Mouse (Mus musculus): ENCODE measurements around the gene Irgc1. TPM values are rescaled to one million over a fixed set of nuclear protein-coding genes. Genes with fewer than 3 reads are reported as not detected.
"Not testable (repeated sequence)": the region's sequence is repeated elsewhere in the genome, so short reads cannot be mapped to it uniquely, and the experiment has no call there.

The Irgc1 gene
- total RNA-seq (2021): under 1 TPM in 1 of 2 experiments, not detected in 1; 0.37 TPM
- long read RNA-seq, experiment 1: 0 reads
- long read RNA-seq, experiment 2: 0 reads

DNA sequence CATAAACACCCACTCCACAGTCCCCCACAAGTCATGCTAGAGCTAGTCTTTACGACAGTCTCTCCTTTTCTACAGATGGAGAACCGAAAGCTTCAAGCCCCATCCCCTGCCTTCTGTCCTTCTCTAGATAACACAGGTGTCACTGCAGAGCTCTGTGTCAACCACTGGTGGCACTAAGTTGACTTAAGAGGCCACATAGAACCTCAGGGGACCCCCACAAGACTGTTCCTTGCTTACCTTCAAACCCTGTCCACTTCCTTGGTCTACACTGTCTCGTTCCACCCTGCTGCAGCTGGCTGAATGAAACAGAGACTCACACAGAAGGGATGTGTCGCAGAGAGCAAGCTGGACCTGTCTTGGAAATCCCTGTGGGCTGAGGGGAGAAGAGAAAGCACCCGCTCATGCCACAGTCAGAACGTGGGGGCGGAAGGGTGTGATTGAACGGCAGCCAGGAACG, at the start of gene Irgc1:
TSS of gene Irgc1 (minus strand) at position 443 of the 457 bp plus-strand sequence.
- peak in 1 of 2 experiments; percentile 55 for DNase-seq (ENCODE audit: low spot score in 2 of 2)

DNA sequence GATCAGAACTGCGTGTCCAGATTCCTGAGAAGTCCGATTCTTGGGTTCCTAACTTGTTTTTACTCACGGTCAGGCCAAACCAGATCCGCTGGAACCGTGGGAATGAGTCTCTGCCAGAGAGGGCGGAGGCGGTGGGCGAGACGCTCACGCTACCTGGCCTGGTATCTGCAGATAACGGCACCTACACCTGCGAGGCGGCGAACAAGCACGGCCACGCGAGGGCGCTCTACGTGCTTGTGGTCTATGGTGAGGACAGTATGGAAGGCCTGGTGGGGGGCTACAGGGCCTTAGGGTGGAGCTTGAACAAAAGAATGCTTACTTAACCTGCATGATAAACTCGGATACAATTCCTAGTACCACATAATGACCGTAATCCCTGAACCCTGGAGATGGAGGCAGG, 49.4 kb upstream of the Irgc1 start:
- peak in 1 of 2 experiments; percentile 50 for DNase-seq (ENCODE audit: low spot score in 2 of 2)

DNA sequence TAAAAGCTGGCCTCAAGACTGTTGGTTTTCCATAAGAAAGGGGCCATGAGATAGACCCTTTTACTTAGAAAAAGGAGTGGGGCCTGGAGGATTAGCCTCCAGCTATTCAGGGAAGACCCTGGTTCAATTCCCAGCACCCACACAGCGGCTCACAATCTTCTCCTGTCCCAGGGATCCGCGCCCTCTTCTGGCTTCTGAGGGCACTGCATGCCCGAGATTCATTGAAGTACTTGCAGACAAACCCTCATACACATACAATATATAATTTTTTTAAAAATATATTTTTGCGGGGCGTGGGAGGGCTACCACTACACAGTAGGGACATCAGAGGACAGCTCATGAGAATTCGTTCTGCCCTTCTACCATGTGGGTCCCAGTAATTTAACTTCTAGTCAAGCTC, 48.8 kb upstream of the Irgc1 start:
- DNase-seq (ENCODE audit: low spot score in 2 of 2): peak in 1 of 2 experiments; percentile 52

DNA sequence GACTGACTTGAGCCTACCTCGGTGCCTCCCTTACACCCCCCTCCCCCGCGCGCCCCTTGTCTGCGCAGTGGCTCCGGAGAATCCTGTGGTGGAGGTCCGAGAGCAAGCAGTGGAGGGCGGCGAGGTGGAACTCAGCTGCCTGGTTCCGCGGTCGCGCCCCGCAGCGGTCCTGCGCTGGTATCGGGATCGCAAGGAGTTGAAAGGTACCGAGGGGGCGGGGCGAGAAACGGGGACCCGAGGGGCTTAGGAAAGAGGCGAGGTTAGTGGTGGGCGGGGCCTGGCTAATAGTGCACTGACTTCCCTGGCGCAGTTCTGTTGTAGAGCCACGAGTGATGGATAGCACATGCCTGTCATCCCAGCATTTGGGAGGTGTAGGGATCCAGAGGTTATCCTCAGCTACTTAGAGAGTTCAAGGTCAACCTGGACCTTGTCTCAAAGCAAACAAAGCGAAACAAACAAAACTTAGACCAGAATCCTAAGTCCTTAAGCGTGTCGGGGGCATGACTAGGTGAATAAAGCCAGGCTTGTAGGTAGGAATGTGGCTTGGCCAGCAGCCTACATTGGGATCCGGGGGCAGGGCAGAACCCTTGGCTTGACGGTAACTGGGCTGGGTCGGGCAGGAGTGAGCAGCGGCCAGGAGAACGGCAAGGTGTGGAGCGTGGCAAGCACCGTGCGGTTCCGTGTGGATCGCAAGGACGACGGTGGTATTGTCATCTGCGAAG, 47.9 kb upstream of the Irgc1 start:
- no peak for DNase-seq (ENCODE audit: low spot score in 2 of 2)

DNA sequence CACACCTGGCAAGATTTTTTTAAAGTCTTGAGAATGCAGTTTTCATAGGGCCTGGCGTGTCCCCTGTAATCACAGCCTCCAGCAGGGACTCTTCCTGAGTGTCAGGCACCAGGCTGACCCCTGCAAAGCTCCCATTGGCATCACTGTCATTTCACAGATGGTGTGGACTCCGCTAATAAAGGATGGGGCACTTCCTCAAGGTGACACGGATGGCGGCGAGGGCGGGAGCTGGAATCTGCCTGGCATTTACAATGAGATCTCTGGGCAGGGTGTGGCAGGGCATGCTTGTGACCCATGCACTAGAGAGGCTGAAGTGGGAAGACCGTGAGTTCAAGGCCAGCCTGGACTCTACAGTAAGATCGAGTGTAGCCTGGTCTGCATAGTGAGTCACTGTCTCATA, 36.2 kb upstream of the Irgc1 start:
- DNase-seq (ENCODE audit: low spot score in 2 of 2): peak in 1 of 2 experiments; percentile 3

DNA sequence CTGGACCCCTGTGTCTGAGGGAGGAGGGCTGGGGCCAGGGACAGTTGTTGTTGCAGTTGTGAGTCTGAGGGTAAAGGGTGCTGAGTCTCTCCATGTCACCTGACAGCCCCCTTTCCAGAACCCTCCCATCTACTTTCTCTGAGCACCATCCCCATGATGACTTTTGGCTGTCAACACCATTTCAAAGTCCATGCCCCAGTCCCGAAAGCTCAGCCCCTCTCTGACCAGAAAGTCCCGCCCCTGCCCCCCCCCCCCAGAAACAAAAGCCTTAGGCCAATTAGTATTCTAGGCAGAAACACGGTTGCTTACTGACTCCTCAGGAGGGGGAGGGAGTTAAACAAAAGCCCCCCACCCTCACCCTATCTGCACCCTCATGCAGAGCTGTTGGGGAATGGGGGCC, 35.3 kb upstream of the Irgc1 start:
- no peak for DNase-seq (ENCODE audit: low spot score in 2 of 2)

DNA sequence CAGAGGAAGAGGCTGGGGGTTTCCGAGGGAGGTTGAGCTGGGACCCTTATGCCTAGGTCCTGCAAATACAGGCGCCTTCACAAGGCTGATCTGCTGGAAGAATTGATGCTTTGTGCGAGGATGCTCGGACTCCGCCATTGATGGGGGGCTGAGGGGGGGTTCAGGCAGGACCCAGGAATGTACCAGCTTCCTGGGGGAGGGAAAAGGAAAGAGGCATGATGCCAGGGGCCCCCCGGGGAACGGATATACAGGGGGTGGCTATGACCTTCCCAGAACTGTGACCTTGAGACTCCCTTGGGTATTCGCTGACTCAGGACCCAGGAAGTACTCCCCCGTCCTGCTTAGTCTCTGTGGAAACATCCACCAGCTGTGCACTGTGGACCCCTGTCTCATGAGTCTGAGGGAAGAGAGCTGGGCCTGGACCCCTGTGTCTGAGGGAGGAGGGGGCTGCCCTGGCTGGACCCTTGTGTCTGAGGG, 34.6 kb upstream of the Irgc1 start:
- DNase-seq (ENCODE audit: low spot score in 2 of 2): no peak

DNA sequence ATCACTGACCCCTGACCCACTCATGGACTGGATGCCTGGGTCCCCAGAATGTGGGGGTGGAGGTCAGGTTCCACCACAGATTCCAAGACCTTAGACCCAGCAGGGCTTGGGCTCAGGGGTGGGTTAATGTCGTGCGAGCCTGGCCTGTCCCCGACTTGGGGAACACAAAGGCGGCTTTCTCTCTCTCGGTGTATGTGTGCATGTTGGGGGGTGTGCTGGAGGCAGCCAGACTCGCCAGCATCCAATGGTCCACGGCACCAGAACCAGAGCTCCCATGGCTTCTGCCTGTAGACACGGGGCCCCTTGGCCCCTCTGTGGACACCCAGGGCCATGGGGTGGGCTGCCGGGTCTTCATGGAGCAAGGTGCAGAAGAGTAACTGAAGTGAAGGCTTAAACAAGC, 33.4 kb upstream of the Irgc1 start:
- DNase-seq (ENCODE audit: low spot score in 2 of 2): no peak

DNA sequence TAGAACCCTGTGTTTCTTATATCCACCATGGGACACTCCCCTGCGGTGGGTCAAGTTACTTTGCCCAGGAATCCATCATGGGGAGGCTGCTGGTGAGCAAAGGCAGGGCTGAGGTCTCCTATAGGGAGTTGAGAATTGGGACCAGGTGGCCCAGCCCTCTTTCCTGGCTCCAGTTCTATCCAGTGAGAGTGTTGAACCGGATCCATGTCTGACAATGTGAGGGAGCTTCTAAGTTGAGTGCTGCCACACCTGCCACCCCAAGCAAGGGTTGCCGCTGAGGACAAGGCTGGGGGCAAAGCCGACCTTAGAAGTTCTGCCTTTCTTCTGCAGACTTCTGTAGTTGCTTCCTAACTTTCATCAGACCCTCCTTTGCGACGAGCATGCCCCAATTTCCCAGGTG, 31.2 kb upstream of the Irgc1 start:
- DNase-seq (ENCODE audit: low spot score in 2 of 2): not testable (repeated sequence)

DNA sequence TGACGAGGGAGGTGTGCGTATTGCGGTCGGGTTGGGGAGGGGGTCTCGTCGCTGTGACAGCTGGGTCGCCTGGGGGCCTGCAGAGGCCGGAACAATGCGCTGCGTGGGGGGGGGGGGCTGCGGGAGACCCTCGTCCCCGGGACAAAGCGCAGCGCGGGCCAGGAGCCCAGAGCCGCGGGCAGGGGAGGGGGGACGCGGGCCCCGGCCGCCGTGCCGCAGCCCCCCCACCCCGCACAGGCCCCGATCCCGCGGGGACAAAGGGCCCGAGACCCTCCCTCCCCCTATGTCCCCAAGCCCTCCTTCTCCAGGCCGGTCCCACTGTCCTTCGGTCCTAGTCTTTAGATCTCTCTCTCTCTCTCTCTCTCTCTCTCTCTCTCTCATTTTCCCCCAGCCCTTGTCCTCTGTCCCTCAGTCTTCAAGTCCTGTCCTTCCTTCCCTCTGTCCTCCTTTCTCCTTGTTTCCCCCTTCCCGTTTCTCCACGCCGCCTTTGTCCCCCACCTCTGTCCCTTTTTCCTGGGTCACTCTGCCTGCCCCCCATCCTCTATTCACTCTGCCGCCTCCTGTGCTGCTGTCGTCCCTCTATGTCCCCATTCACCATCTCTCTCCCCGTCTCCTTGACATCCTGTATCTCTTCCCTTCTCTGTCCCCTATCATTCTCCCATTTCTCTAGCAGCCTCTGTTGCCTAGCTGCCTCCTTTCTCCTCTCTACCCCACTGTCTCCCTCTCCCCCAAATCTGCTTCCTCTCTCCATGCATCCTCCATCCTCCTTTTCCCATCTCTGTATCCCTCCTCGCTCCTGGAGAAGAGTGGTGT, 30.3 kb upstream of the Irgc1 start:
- DNase-seq (ENCODE audit: low spot score in 2 of 2): no peak

DNA sequence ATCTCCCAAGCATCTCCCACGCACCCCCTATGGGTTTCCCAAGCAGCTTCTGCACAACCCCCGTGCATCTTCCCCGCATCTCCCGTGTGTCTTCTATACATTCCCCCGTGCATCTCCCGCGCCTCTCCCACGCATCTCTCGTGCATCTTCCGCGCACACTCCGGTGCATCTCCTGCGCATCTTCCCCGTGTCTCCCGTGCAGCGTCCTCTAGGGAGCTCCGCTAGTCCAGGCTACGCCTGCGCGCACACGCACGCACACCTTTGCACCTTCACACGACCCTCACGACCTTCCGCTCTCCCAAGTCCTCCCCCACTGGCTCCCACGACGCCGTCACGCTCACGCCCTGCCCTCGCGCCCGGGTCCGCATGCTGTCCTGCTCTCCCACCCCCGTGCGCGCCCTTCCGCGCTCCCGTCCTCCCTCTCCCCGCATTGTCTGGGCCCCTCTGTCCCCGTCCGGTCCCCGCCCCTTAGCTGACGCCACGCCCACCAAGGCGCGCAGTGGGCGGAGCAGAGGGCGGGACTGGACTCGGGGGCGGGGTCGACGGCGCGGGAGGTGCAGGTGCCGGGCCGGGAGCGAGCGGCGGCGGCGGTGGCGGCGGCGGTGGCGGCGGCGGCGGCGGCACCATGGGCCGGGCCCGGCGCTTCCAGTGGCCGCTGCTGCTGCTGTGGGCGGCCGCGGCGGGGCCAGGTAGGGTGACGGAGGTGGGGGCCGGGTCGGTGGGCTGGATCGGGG, 29.5 kb upstream of the Irgc1 start, which contains the start of gene Cadm4:
TSS of gene Cadm4 (plus strand) at position 550 of the 734 bp plus-strand sequence.
- DNase-seq (ENCODE audit: low spot score in 2 of 2): peak; percentile 90 to 93

DNA sequence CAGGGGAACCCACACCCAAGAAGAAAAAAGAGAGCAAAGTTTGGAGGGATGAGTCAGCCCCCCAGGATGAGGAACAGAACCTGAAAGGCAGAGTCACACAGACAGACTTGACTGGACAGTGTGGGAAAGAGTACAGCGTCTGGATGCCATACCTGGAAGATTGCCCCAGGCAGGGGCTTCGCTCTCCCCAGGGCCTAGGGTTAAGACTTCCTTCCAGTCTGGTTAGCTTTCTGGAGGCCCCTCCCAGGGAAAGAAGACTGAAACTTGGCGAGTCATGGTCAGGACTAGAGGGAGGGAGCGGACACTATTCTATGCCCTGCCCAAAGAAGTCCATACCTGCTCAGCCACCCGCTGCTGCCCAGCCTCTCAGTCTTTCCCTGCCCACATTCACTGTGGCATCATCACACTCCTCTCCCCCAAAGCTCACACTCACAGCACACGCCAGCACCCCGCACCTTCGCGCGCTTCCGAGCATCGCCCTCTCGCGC, 28.9 kb upstream of the Irgc1 start:
- DNase-seq (ENCODE audit: low spot score in 2 of 2): no peak

DNA sequence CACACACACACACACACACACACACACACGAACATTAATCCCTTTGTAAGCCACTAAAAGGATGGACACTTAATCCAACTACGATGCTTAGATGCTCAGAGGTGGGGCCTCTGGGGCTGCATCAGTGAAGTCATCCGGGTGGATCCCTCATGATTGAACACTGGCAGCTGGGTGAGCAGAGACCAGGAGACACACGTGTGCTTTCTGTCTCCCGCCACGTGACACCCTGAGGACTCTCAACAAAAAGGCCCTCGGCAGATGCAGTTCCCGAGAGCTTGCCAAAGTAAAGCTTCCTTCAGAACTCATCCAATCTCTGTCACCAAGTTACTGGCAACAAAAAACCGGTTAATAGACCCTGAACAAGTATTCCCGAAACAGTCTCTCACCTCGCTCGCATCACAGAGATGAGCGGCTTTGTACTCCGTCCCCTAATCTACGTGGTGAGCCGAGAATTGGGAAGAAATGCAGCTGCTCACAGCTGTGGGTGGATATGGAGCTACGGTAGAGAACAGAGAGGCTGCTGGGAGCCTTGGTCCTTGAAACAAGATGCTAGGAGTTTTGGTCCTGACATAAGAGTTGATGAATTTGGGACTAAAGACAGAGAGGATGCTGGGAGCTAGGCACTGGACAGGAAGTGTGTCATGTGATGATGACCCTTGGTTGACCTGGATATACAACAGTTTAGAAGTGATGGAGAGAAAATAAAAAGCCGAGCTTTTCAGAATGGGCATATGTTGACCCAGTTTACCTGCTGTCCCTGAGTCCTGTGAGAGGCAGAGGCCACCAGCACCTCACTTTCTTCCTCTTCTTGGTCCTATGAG, 28.2 kb upstream of the Irgc1 start:
- DNase-seq (ENCODE audit: low spot score in 2 of 2): peak in 1 of 2 experiments; percentile 40

DNA sequence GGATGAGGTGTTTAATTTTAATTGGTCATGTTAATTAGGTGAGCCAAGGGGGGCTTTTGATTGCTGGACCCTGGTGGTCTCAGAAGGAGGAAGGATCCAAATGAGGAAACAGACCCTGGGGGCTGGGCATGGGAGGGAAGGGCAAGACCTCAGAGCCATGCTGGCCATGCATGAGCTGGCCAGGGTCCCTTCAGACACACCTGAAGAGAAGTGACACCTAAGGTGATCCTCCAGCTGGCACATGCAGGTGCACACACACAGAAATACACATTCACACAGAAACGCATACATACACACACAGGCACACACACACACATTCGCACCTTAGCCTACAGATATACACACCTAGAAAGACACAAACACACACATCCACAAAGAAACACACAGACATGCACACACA, 27.6 kb upstream of the Irgc1 start:
- DNase-seq (ENCODE audit: low spot score in 2 of 2): no peak

DNA sequence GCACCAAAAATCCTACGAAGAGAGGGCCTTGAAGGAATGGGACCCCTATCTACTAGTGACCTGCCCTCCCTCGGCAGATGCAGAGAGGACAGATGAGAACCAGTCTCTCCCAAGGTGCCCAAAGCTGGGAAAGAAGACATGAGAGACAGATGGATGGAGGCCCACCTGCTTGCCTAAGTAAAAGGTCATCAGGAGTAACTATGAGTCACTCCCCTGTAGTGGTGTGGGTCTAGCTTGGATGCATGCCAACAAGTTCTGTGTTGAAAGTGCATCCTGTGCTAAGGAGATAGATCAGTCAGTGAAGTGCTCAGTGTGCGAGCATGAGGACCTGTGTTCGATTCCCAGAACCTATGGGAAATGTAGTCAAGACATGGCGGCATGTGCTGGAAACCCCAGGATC, 26.8 kb upstream of the Irgc1 start:
- DNase-seq (ENCODE audit: low spot score in 2 of 2): no peak

DNA sequence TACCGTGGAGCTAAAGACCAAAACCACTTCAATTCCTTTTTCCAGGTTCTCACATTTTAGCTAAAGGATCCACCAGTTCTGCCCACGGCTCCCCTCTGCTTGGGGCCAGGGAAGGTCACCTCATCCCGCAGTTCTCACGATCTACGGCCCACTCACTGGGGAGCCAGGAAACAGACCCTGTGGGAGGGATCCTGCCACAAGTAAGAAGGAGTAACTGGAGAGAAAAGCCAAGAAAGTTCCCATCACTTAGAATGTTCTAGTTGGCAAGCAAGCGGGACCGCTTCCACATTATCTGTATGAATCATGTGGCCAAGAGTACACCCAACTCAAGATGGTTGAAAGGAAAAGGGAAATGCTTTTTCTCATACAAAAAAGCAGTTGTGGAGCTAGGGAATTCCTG, 24.8 kb upstream of the Irgc1 start:
- DNase-seq (ENCODE audit: low spot score in 2 of 2): peak in 1 of 2 experiments; percentile 50

DNA sequence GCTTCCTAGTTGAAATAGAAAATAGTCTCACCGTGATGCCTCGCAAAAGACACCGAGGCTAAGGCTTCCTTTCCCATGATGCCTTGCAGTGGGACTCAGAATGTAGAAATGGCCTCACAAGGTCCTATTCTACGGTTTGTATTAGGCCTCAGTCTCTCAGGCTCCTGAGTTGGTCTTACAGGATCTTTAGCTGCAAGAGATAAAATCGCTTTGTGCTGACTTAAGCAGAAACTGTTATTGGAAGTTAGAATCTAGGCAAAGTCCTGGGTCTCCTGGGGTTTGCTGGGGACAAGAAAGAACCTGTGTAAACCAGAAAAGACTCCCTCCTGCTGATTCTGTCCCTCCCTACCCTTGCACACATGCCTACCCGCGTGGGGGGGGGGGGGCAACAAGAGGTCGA, 24.2 kb upstream of the Irgc1 start:
- DNase-seq (ENCODE audit: low spot score in 2 of 2): no peak

DNA sequence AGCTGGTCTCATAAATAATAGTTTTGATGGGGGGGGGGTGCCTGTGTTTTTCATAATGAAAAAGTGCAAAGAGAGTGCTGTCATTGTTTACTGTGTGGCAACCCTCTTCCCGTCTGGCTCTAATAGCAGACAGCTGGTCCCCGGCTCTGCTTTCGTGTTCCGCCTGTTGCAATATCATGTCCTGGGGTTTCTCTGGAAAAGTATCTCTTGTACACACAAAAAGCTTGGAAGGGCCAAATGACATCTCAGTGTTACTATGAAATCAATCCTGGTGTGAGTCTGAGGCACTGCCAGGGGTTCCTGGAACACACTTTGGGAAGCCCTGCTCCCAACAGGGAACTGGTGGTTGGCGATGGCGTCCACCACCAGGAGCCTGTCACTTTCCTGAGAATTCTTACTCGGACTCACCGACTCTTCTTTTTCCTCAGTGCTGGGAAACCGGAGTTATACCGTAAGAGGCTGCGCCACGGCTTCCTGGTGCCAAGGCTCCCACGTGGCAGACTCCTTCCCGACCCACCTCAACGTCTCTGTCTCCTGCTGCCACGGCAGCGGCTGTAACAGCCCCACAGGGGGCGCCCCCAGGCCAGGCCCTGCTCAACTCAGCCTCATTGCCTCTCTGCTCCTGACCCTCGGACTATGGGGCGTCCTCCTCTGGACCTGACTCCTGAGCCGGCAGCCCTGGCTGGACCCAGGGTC, 22.9 kb upstream of the Irgc1 start:
- DNase-seq (ENCODE audit: low spot score in 2 of 2): no peak

DNA sequence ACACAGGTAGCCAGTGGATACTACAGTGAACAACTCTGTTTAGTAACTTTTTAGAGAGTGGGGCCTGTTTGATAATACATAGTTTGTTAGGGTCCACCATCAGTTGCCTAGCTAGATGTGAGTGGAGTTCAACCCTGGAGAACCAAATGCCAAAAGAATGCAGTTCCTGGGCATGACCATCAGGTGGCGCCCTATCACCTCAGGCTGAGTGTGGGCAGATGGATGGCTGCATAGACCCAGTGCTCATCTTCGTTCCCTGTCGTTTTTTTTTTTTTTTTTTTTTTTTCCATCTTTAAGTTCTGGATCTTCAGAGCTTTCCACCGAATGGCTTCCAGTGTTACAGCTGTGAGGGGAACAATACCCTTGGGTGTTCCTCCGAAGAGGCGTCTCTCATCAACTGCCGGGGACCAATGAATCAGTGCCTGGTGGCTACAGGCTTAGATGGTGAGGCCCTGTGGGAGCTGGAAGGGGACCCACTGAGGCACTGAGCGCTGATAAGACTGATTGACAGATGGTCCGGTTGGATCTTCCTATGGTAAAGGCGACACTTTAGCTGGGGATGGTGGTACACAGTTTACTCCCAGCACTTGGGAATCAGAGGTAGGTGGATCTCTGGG, 21.9 kb upstream of the Irgc1 start:
- DNase-seq (ENCODE audit: low spot score in 2 of 2): peak; percentile 74 to 81

Data from left cerebral cortex, adult 18-20 months (tissue).